Mouse (Mus musculus) B cell, adult (primary cell): ENCODE results near the gene Stradb. TPM values are rescaled to one million over a fixed set of nuclear protein-coding genes. Genes with fewer than 3 reads are reported as not detected.

Experiments
- total RNA-seq: library from RNA; stranded (reverse); gene quantifications from 4 replicates; pipeline ENCODE4 v1.2.4, GENCODE M21; 2023; ENCODE audit not compliant: inconsistent age

Stradb gene
- total RNA-seq = 19.0 to 32.9 TPM (median 20.3 TPM) in 4 replicates

GRCm38 (mm10) chr1:58973366-58974221 is at the start of gene Stradb, which contains the start of gene Trak2:
Stradb (plus strand) TSS chr1:58973522.
Trak2 (minus strand) TSS chr1:58973430.

Other genes starting within 250 kb of the Stradb start
- 75.6 to 90.0 TPM (median 81.6 TPM) in 4 replicates for gene Casp8, start 178.1 kb upstream of the Stradb start, total RNA-seq
- 74.0 to 89.4 TPM (median 84.9 TPM) in 4 replicates for gene Trak2, start 92 bp upstream of the Stradb start, total RNA-seq
- not detected in 4 replicates for gene C2cd6, start 121.4 kb downstream of the Stradb start, total RNA-seq
- 2.2 to 3.9 TPM (median 2.7 TPM) in 4 replicates for gene Tmem237, start 146.9 kb downstream of the Stradb start, total RNA-seq
- gene Mpp4, start 189.9 kb downstream of the Stradb start, total RNA-seq = 0.36 to 1.7 TPM (median 1.0 TPM) in 4 replicates